Mouse (Mus musculus) CH12.LX (cell line): ENCODE measurements at regions not wholly inside any gene's neighbourhood (a gene's known extent, or its start where the extent isn't known, plus 50 kb on each side); places are given as distances from the start of the nearest gene placed in this dataset.

Experiments used
- CTCF ChIP-seq, 2 experiments: IDR thresholded peaks in 1 of 2; conservative IDR thresholded peaks in 1 of 2; 2 replicates each; pipeline ENCODE4 v1.5.1; 2011 to 2012; ENCODE audit warnings: low read depth in 2 of 2, low read length in 2 of 2, improper control_type of control experiment in 1 of 2, inconsistent platforms in 1 of 2, mild to moderate bottlenecking in 1 of 2, moderate library complexity in 1 of 2
- MXI1 ChIP-seq: IDR thresholded peaks from 2 replicates; pipeline ENCODE4 v1.6.1; 2011; ENCODE audit warnings: mild to moderate bottlenecking, low read depth, low read length, improper control_type of control experiment
- POLR2A ChIP-seq: IDR thresholded peaks from 2 replicates; pipeline ENCODE4 v1.6.1; 2011; ENCODE audit warnings: low read depth, mild to moderate bottlenecking, improper control_type of control experiment, low read length

GRCm38 (mm10) chr5:91274411-91274810, 128.4 kb downstream of the Btc start:
- TF ChIP-seq CTCF (conservative IDR thresholded peaks at IDR 0.05 in 1 of 2, IDR thresholded peaks at IDR 0.05 in 1 of 2; ENCODE audit: low read depth in 2 of 2, low read length in 2 of 2), result no peak
- TF ChIP-seq MXI1, result no peak
- no peak for TF ChIP-seq POLR2A
